Mouse (Mus musculus) urinary bladder, postnatal 10 days (tissue): ENCODE measurements around the gene Six6.

Source experiments
- DNase-seq: peaks from one replicate; pipeline ENCODE4 v3.0.0; 2022; ENCODE audit warnings: low spot score

The Six6 gene

GRCm38 (mm10) chr12:72939616-72940015, at the start of gene Six6:
Gene Six6, plus strand, starts transcription at chr12:72939892.
- DNase-seq: no peak

DNA sequence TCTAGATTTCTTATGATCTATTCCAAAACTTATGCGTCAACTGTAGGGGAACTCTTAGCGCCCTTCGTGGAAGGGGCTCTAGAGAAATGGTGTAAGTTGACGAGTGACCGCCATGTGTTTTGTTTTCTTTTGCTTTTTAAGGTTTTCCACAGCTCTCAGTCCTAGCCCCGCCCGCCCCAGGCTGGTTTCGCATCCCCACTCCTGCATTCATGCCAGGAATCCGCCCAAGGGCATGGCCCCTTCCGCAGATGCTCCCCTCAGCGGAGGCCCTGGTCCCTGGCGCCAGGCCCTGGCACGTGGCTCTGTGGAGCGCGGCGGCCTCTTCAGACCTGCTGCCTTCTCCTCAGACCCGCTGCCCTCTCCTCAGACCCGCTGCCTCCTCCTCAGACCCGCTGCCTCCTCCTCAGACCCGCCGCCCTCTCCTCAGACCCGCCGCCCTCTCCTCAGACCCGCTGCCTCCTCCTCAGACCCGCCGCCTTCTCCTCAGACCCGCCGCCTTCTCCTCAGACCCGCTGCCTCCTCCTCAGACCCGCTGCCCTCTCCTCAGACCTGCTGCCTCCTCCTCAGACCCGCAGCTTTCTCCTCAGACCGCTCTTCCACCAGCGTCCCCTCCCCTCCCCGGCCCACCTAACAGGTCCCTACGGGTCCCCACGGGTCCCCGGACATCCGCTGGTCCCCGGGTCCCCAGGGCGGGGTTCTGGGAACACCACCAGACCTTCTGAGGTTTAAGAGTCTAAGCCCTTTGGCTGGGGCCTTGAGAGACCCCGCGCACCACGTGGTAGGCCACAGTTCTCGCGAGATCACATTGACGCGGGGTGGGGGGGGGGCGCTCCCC, 22.3 kb upstream of the Six6 start:
- DNase-seq: no peak

GRCm38 (mm10) chr12:72936751-72937150, 2.9 kb upstream of the Six6 start:
- no peak for DNase-seq

DNA sequence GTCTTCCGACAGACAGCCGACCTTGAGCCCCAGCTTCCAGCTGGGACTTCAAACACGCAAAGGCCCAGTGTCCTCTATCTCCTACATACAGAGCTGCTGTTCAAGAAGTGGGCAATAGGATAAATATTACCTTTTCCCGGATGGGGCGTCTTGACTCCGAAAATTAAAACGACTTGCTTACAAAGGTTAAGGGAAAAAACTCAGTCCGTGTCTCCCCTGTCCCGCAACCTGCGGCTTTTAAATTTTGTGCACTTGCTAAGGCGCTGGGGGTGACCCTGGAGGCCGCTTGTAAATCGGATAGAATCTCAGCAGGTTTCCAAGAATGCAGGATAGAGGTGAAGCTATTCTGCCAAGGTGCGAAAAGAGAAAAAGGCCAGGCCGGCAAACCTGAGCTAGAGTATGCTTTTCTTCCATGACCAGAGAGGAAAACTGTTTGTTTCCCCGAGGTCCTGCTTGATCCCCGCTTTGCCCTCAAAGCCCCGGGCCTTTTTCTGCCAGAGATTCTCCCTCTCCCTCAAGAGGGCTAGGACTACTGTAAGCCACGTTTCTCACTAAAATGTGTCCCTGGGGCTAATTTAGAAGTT, 2.1 kb upstream of the Six6 start:
- DNase-seq: no peak

GRCm38 (mm10) chr12:72938176-72938575, 1.5 kb upstream of the Six6 start:
- DNase-seq: no peak

- no peak for DNase-seq
Measured at GRCm38 (mm10) chr12:72938600-72939490, 847 bp upstream of the Six6 start.

DNA sequence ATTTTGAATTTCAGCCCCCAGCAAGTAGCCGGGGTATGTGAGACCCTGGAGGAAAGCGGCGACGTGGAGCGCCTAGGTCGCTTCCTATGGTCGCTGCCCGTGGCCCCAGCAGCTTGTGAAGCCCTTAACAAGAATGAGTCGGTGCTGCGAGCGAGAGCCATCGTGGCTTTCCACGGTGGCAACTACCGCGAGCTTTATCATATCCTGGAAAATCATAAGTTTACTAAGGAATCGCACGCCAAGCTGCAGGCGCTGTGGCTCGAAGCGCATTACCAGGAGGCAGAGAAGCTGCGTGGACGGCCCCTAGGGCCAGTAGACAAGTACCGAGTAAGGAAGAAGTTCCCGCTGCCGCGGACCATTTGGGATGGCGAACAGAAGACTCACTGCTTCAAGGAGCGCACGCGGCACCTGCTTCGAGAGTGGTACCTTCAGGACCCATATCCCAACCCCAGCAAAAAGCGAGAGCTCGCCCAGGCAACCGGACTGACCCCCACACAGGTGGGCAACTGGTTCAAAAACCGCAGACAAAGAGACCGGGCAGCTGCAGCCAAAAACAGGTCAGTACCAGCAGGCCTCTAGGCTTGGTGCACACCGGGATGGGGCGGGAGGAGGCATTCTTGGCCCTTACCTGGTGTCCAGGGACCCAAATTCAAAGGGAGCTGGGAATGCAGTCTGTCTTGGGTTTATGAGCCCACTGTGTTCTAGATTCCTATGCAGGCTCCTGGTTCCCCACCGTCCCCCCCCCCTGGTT, 554 bp downstream of the Six6 start, which contains the start of gene 4930447C04Rik:
Gene 4930447C04Rik (minus strand): TSS at position 704 of the 751 bp plus-strand sequence.
- DNase-seq: no peak

- no peak for DNase-seq
Measured at GRCm38 (mm10) chr12:72940822-72941397, 1.2 kb downstream of the Six6 start.

DNA sequence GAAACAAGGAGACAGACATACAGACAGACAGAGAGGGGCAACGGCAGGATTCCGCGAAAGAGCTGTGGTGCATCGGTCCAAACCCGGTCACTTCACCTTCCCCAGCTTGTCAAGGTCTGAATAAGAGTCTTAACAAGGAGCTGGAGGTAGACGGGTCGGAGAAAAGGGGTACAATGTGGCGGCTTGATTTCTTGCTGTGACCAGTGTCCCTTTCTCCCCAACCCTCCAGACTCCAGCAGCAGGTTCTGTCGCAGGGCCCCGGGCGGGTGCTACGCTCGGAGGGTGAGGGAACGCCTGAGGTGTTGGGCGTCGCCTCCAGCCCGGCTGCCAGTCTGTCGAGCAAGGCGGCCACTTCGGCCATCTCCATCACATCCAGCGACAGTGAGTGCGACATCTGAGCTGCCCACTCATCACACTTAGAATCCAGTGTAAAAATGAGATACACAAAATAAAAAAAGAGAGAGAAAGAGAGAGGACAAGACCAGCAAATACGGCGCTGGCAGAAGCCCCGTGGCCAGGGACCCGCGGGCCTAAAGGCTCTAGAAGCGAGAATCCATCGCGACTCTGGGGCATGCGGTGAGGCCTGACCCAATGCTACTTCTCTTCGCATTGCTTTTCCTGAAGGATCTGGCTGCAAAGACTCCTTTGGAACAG, 1.8 kb downstream of the Six6 start:
- no peak for DNase-seq

DNA sequence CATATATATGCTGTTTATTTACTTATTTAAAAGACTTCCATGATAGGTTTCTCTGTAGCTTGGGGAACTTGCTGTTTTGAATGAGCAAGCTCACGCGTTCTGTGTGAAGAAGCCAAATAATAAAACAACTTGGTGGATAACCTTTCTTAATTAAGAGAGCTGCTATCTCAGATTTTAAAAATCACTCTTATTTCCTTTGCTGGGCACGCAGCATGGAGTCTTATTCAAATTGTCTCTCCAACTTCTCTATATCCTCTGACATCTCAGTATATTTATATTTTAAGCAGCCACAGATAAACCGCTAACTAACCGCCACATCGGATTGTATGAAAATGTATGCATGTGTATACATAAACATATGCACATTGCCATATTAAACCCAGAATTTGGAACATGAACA, 2.5 kb downstream of the Six6 start:
- DNase-seq: no peak

DNA sequence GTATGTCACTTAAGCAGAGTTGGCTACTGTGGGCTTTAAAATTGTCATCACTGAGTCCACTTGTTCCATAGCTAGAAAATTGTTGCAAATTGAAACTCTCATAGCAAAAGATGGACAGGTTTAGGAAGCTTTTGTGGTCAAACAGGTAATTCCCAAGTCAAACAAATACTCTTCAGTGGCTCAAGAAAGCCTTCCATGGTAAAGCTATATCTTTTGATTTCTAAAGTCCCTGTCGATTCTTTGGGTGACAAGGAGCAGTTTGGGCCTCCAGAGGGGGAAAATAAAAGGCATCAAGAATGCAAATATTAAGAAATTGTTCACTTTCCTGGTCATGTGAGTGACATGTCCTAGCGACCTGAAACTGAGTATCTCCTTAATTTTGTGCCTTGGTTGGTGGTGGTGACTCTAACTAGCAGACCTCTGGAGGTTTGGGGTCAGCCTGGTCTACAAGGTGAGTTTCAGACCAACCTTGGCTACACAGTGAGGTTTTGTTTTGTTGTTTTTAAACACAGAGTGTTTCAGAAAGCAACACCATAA, 4.0 kb downstream of the Six6 start:
- DNase-seq: no peak

- DNase-seq: no peak
Measured at GRCm38 (mm10) chr12:72944411-72945225, 4.9 kb downstream of the Six6 start.

GRCm38 (mm10) chr12:72945301-72946063, 5.8 kb downstream of the Six6 start:
- no peak for DNase-seq

GRCm38 (mm10) chr12:72946064-72946395, 6.3 kb downstream of the Six6 start:
- no peak for DNase-seq

GRCm38 (mm10) chr12:72946805-72947204, 7.1 kb downstream of the Six6 start:
- DNase-seq: no peak

GRCm38 (mm10) chr12:72947335-72947734, 7.6 kb downstream of the Six6 start:
- no peak for DNase-seq

DNA sequence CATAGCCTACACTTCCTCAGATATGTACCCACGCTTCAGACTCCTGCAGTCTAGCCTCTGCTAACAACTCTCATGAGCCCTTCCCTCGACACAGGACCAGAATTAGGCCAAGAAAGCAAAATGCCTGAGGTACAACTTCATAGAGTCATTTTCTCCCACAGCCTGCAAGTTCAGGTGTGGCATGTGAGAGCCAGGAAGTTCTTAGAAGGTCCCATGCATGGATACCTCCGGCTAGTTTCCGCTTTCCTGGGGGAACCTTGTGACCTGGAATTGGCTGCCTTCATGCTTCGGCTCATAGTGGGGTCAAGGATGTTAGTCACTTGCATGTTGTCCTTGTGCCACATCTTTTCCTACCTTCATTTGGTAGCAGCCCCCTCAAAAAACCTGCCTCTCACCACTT, 13.4 kb downstream of the Six6 start:
- DNase-seq: no peak

- no peak for DNase-seq
Measured at GRCm38 (mm10) chr12:72953858-72954257, 14.2 kb downstream of the Six6 start.

- no peak for DNase-seq
Measured at GRCm38 (mm10) chr12:72954906-72955305, 15.2 kb downstream of the Six6 start.
